Mouse (Mus musculus) megakaryocyte, adult 5-6 weeks (primary cell): Measurements from ENCODE around the gene Gm11541. TPM values are rescaled to one million over a fixed set of nuclear protein-coding genes. Genes with fewer than 3 reads are reported as not detected.
A peak's percentile ranks its signal among the peaks of the same experiment; 100 is the strongest.
"Not testable (repeated sequence)": the region's sequence is repeated elsewhere in the genome, so short reads cannot be mapped to it uniquely, and the experiment has no call there.

Experiments used
- ATAC-seq: 2 replicates; pipeline ENCODE4 v1.8.0; 2016; ENCODE audit warnings: mild to moderate bottlenecking, inconsistent platforms; ENCODE audit not compliant: poor library complexity, severe bottlenecking
- total RNA-seq, 2 experiments: library from RNA; stranded (forward) in 1 of 2; stranded (reverse) in 1 of 2; fragments of 153-499, 151-499 nt in 1 of 2; fragments of 221-1000, 200-1000 nt in 1 of 2; gene quantifications; 2 replicates each; pipeline versions ENCODE4 v1.2.3 to v1.2.4; 2015 to 2017

Gm11541 gene
- total RNA-seq, 2 experiments from 2014 or later: not detected

- 0 out of 2 replicates have a peak, but pooled peaks have one; percentile 18 for ATAC-seq
Measured at GRCm38 (mm10) chr11:94697703-94698464, 6.4 kb downstream of the Gm11541 start.

- ATAC-seq: no peak
Measured at GRCm38 (mm10) chr11:94697140-94697539, 7.2 kb downstream of the Gm11541 start.

GRCm38 (mm10) chr11:94695508-94695907, 8.8 kb downstream of the Gm11541 start:
- ATAC-seq: no peak

GRCm38 (mm10) chr11:94692502-94692901, 11.8 kb downstream of the Gm11541 start:
- not testable (repeated sequence) for ATAC-seq

GRCm38 (mm10) chr11:94687178-94687577, 17.1 kb downstream of the Gm11541 start:
- peak; percentile 54 for ATAC-seq

- ATAC-seq: no peak
Measured at GRCm38 (mm10) chr11:94682427-94682826, 21.9 kb downstream of the Gm11541 start.

- no peak for ATAC-seq
Measured at GRCm38 (mm10) chr11:94681640-94682039, 22.7 kb downstream of the Gm11541 start.

- ATAC-seq: no peak
Measured at GRCm38 (mm10) chr11:94680639-94681038, 23.7 kb downstream of the Gm11541 start.

- ATAC-seq: peak; percentile 34; the same call in 1 of the 2 replicates
Measured at GRCm38 (mm10) chr11:94677607-94678145, 26.6 kb downstream of the Gm11541 start.

- peak; percentile 98 for ATAC-seq
Measured at GRCm38 (mm10) chr11:94676754-94677606, 27.3 kb downstream of the Gm11541 start, which contains the start of gene Xylt2. Xylt2 (minus strand) TSS chr11:94677515.

GRCm38 (mm10) chr11:94676308-94676707, 28.0 kb downstream of the Gm11541 start:
- no peak for ATAC-seq

- ATAC-seq: no peak
Measured at GRCm38 (mm10) chr11:94675446-94675845, 28.9 kb downstream of the Gm11541 start.

- no peak for ATAC-seq
Measured at GRCm38 (mm10) chr11:94674984-94675383, 29.3 kb downstream of the Gm11541 start.

- no peak for ATAC-seq
Measured at GRCm38 (mm10) chr11:94665281-94665680, 39.0 kb downstream of the Gm11541 start.

- no peak for ATAC-seq
Measured at GRCm38 (mm10) chr11:94661344-94661743, 43.0 kb downstream of the Gm11541 start.

GRCm38 (mm10) chr11:94653663-94654436, 50.4 kb downstream of the Gm11541 start, which contains the start of the genes Mrpl27 and Eme1:
Mrpl27 (plus strand) TSS chr11:94653767.
Eme1 (minus strand) TSS chr11:94653964.
- ATAC-seq: peak; percentile 98

- ATAC-seq: no peak
Measured at GRCm38 (mm10) chr11:94652973-94653372, 51.3 kb downstream of the Gm11541 start.

GRCm38 (mm10) chr11:94651241-94651640, 53.1 kb downstream of the Gm11541 start:
- ATAC-seq: not testable (repeated sequence)

GRCm38 (mm10) chr11:94646457-94646856, 57.8 kb downstream of the Gm11541 start:
- ATAC-seq: no peak
